ENCODE assay signal across 28 mouse cellular contexts in genomic region chrX:46971116-46971515, GRCm38 (mm10).
DNase-seq lines count a peak whose midpoint lies in the region; ATAC-seq lines count a peak whose summit lies in the region.
"Had no signal": no experiment of that assay in that cellular context is flagged by ENCODE, and none has a peak within 500 bp of the region (broad histone marks: within the 10 kb centered on the region; RNA-seq: fewer than 3 reads in every experiment).

No protein-coding gene starts in this region.

- H3K4me2 ChIP-seq in forebrain, embryonic 13.5 days, result no peak overlapping the region
- H3K4me2 ChIP-seq in forebrain, embryonic 15.5 days (replicated peaks), result no peak overlapping the region
- no peak overlapping the region for H3K4me2 ChIP-seq in hindbrain, embryonic 12.5 days (replicated peaks)
- no peak overlapping the region for H3K4me2 ChIP-seq in hindbrain, embryonic 14.5 days (replicated peaks)
- H3K4me2 ChIP-seq: embryonic facial prominence, embryonic 12.5 days; embryonic facial prominence, embryonic 15.5 days; heart, embryonic 13.5 days; intestine, embryonic 15.5 days had no signal

- no peaks in the 10 kb centered on the region for H3K36me3 ChIP-seq in forebrain, embryonic 13.5 days (ENCODE audit: poor library complexity, severe bottlenecking)
- no peaks in the 10 kb centered on the region for H3K36me3 ChIP-seq in forebrain, embryonic 15.5 days
- no peaks in the 10 kb centered on the region for H3K36me3 ChIP-seq in hindbrain, embryonic 12.5 days
- H3K36me3 ChIP-seq in hindbrain, embryonic 14.5 days (replicated peaks; ENCODE audit: control insufficient read depth, insufficient read depth), result no peaks in the 10 kb centered on the region
- H3K36me3 ChIP-seq: embryonic facial prominence, embryonic 12.5 days; embryonic facial prominence, embryonic 15.5 days; G1E; heart, embryonic 10.5 days; heart, embryonic 13.5 days; intestine, embryonic 15.5 days had no signal

- H3K27ac ChIP-seq in forebrain, embryonic 13.5 days, result no peak overlapping the region
- H3K27ac ChIP-seq in forebrain, embryonic 15.5 days (replicated peaks), result no peak overlapping the region
- H3K27ac ChIP-seq in hindbrain, embryonic 12.5 days, result no peak overlapping the region
- H3K27ac ChIP-seq in hindbrain, embryonic 14.5 days, result no peak overlapping the region
- H3K27ac ChIP-seq: embryonic facial prominence, embryonic 12.5 days; embryonic facial prominence, embryonic 15.5 days; heart, adult 2 months; heart, embryonic 10.5 days; heart, embryonic 13.5 days; intestine, embryonic 15.5 days had no signal

- H3K9me3 ChIP-seq in forebrain, embryonic 13.5 days (replicated peaks), result no peaks in the 10 kb centered on the region
- H3K9me3 ChIP-seq in forebrain, embryonic 15.5 days, result no peaks in the 10 kb centered on the region
- H3K9me3 ChIP-seq in hindbrain, embryonic 12.5 days (replicated peaks), result no peaks in the 10 kb centered on the region
- H3K9me3 ChIP-seq in hindbrain, embryonic 14.5 days (ENCODE audit: control insufficient read depth, low read length), result no peaks in the 10 kb centered on the region
- H3K9me3 ChIP-seq: embryonic facial prominence, embryonic 12.5 days; embryonic facial prominence, embryonic 15.5 days; G1E; heart, embryonic 10.5 days; heart, embryonic 13.5 days; intestine, embryonic 15.5 days had no signal

- no peaks in the 10 kb centered on the region for H3K27me3 ChIP-seq in forebrain, embryonic 13.5 days
- no peaks in the 10 kb centered on the region for H3K27me3 ChIP-seq in forebrain, embryonic 15.5 days
- H3K27me3 ChIP-seq in hindbrain, embryonic 12.5 days, result no peaks in the 10 kb centered on the region
- no peaks in the 10 kb centered on the region for H3K27me3 ChIP-seq in hindbrain, embryonic 14.5 days (ENCODE audit: control insufficient read depth, insufficient read depth, low read length)
- H3K27me3 ChIP-seq: CH12.LX; embryonic facial prominence, embryonic 12.5 days; embryonic facial prominence, embryonic 15.5 days; heart, embryonic 13.5 days; intestine, embryonic 15.5 days had no signal

- H3K9ac ChIP-seq in forebrain, embryonic 13.5 days, result no peak overlapping the region
- no peak overlapping the region for H3K9ac ChIP-seq in forebrain, embryonic 15.5 days (replicated peaks)
- H3K9ac ChIP-seq in hindbrain, embryonic 12.5 days, result no peak overlapping the region
- H3K9ac ChIP-seq in hindbrain, embryonic 14.5 days, result no peak overlapping the region
- H3K9ac ChIP-seq: embryonic facial prominence, embryonic 12.5 days; embryonic facial prominence, embryonic 15.5 days; heart, embryonic 13.5 days; intestine, embryonic 15.5 days had no signal

- H3K4me1 ChIP-seq in forebrain, embryonic 13.5 days, result no peaks in the 10 kb centered on the region; the same call in 1 of the 2 replicates
- H3K4me1 ChIP-seq in forebrain, embryonic 15.5 days, result no peaks in the 10 kb centered on the region
- H3K4me1 ChIP-seq in hindbrain, embryonic 12.5 days, result no peaks in the 10 kb centered on the region
- H3K4me1 ChIP-seq in hindbrain, embryonic 14.5 days (replicated peaks; ENCODE audit: control insufficient read depth, insufficient read depth, low read length), result no peaks in the 10 kb centered on the region
- H3K4me1 ChIP-seq: embryonic facial prominence, embryonic 12.5 days; embryonic facial prominence, embryonic 15.5 days; heart, embryonic 10.5 days; heart, embryonic 13.5 days; intestine, embryonic 15.5 days had no signal

- WGBS in forebrain, embryonic 13.5 days, result 34% methylated on average over 2 of the region's 2 CpGs
- 33% methylated on average over 2 of the region's 2 CpGs for WGBS in forebrain, embryonic 15.5 days
- 42% methylated on average over 2 of the region's 2 CpGs for WGBS in hindbrain, embryonic 12.5 days
- WGBS in hindbrain, embryonic 14.5 days, result 31% methylated on average over 2 of the region's 2 CpGs

- no peak for DNase-seq in hindbrain, embryonic 14.5 days (ENCODE audit: low spot score)
- DNase-seq in R1 (ENCODE audit: low read depth, low spot score), result peak; percentile 1
- DNase-seq in cerebellum, adult 18-20 months, result no peak
- DNase-seq: adrenal gland, adult 8-10 months; adrenal gland, postnatal 25 days; B cell, adult 2 months; cerebellum, adult 2 months; cerebellum, adult 9-11 months; cerebellum, postnatal 25 days; gastrocnemius, postnatal 10 days; gastrocnemius, postnatal 36 days; heart, adult 2 months; heart, postnatal 14 days; heart, postnatal 4 days; kidney, adult 11 months; kidney, adult 8-10 months had no signal

- no peak overlapping the region for H3K4me3 ChIP-seq in forebrain, embryonic 13.5 days
- H3K4me3 ChIP-seq in forebrain, embryonic 15.5 days, result no peak overlapping the region
- H3K4me3 ChIP-seq in hindbrain, embryonic 12.5 days, result no peak overlapping the region
- H3K4me3 ChIP-seq in hindbrain, embryonic 14.5 days (replicated peaks; ENCODE audit: low read length), result no peak overlapping the region
- H3K4me3 ChIP-seq: embryonic facial prominence, embryonic 12.5 days; embryonic facial prominence, embryonic 15.5 days; heart, adult 2 months; heart, embryonic 10.5 days; heart, embryonic 13.5 days; intestine, embryonic 15.5 days had no signal

- peak; percentile 43; the same call in 1 of the 2 replicates for ATAC-seq in forebrain, embryonic 13.5 days
- ATAC-seq in forebrain, embryonic 15.5 days (replicated peaks), result no peak; the same call in 1 of the 2 replicates
- 0 out of 2 replicates have a peak, but pooled peaks have one; percentile 29 for ATAC-seq in hindbrain, embryonic 12.5 days (ENCODE audit: low FRiP score)
- no peak for ATAC-seq in hindbrain, embryonic 14.5 days (ENCODE audit: low FRiP score)
- ATAC-seq: activated CD4-positive, CD25-positive, alpha-beta regulatory T cell, adult 4 months; hindbrain, embryonic 16.5 days; intestine, embryonic 15.5 days had no signal

Comparison
In these comparisons a context has a peak if more than half of its experiments do, and no peak if none do; other contexts are left out.
1. ATAC-seq: peak in forebrain, embryonic 13.5 days (single experiment) and hindbrain, embryonic 12.5 days (single experiment); none in forebrain, embryonic 15.5 days (single experiment) and hindbrain, embryonic 14.5 days (single experiment).